Mouse (Mus musculus) adipocyte (in vitro differentiated cells): Measurements from ENCODE around the gene Eml6.

ENCODE experiments used
- DNase-seq: peaks from one replicate; pipeline ENCODE4 v3.0.0-alpha.2; 2016; ENCODE audit warnings: low spot score

Gene Eml6

DNA sequence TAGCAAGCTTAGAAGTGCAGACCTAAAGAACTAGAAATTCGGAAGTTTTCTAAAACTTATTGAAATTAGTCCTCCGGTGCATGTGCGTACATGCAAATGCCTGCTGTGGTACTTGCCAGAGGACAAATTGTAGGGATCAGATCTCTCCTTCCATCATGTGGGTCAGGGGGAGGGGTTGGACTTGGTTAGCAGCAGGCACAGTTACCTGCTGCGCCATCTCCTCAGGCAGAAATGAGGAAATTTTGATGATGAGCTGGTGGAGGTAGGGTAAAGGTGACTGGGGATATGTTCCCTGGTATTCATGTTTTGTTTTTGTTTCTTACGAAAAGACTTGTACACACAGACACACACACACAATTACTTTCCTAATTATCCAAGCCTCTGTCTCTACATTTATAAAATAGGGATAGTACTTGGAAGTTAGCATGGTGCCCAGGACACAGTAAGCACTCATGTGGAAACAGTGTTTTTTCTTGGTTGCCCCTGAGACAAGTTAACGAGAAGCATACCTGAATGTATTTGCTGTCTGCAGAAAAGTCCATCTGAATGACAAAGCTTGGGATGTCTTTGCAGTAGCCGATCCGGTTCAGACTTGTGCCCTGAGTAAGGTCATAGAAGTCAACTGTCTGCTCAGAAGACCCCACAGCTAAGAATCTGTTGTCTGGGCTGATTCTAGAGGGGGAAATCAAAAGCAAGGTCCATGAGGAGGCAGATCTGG, 276.9 kb downstream of the Eml6 start:
- no peak for DNase-seq

- DNase-seq = no peak
Measured at GRCm38 (mm10) chr11:29747881-29748280, 278.0 kb downstream of the Eml6 start.

DNA sequence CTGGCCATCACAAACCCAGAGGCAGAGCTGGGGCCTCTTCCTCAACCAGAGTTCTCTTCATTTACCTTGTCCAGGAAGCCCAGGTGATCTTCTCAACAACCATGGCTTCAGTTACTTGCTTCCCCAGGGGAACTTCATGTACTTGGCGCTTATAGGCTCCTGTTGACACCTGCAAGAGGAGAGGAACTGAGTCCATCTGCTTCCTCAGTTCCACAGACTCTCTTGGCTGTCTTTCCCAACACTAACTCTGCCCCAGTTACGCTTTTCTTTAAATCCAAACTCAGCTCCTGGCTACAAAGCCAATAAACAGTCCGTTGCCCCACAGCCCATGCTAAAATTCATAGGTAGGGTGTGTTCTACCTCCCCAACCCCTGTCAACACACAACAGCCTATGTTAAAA, 278.5 kb downstream of the Eml6 start:
- DNase-seq = no peak

GRCm38 (mm10) chr11:29746203-29746602, 279.6 kb downstream of the Eml6 start:
- DNase-seq = no peak

DNA sequence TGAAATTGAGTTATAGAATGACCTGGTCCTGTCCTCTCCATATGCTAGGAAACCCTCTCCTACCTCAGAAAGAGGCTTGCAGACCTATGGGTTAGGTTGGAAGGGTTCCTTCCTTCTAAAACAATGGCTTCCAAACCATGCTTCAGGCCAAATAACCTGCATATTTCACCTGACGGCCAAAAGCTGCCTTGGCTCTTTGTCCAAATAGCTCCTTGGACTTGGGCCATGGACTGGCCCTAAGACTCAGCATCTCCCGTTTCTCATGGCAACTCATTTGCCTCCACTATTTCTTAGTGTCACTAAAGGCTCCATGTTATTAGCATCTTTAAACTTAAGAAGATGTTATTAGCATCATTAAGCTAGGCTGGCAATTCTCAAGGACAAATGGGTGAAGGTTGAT, 280.3 kb downstream of the Eml6 start:
- no peak for DNase-seq

DNA sequence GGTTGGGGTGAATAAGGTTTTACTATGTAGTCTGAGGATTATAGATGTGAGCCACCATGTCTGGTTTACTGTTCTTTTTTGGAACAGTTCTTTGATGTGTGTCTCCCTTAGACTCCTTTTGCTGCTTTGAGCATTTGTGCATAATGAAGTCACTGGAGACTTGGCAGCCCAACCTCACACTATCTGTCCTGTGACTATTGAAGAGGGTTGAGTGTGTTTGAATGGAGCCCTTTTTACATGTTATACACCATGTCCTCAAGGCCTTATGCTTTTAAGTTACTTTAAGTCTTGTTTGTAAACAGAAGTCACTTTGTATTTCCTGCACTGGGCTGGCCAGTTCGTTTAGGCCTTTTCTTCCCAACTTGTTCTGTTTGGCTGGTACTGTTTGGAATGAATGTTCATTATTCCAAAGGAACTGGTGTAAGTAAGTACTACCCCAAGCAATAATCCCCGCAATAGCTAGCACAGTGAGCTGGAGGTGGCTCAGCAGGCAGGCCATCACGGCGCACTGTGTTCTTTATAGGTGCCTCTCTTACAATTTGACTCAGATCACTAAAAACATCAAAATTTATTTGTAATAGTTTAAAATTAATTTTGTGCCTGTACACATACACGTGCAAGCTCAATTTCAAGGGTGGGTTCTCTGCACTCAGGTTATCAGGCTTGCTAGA, 280.9 kb downstream of the Eml6 start:
- no peak for DNase-seq

- DNase-seq = no peak
Measured at GRCm38 (mm10) chr11:29739752-29740151, 286.1 kb downstream of the Eml6 start.

GRCm38 (mm10) chr11:29727901-29728300, 297.9 kb downstream of the Eml6 start:
- DNase-seq = no peak

DNA sequence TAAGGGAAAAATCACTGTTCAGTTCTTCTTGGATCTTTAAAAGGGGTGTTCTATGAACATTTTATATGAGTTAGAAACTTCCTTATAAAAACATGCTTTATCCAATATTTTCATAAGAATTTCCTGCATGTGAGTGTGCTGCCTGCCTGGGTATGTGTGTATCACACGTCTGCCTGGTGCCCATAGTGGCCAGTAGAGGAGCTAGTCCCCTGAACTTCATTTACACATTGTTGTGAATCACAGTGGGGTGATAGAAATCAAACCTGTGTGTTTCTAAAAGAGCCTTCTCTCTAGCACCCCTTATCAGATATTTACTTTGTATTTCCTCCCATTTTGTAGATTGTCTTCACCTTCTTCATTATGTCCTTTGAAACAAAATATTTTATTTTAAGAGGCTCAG, 300.2 kb downstream of the Eml6 start:
- DNase-seq = no peak

DNA sequence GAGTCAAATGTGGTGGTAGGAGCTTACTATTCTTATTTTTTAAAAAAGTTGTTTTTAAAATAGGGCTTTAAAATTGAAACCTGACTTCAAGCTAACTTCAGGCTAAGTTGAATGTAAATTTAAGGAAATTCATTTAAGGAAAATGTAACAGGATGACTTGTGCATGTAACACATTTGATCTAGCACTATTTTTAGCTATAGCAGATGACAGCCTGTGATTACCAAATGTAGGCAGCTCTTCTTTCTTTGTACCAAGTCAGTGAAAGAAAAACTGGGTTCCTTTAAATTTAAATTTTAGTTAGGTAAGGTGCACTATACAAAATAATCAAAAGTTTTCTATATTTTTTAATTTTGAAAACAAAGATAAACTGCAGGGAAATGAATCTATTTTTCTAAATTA, 300.7 kb downstream of the Eml6 start:
- DNase-seq = no peak

GRCm38 (mm10) chr11:29724213-29724612, 301.6 kb downstream of the Eml6 start:
- no peak for DNase-seq

- DNase-seq = no peak
Measured at GRCm38 (mm10) chr11:29719597-29719996, 306.2 kb downstream of the Eml6 start.

- peak; percentile 54 for DNase-seq
Measured at GRCm38 (mm10) chr11:29718541-29718940, 307.3 kb downstream of the Eml6 start.

GRCm38 (mm10) chr11:29715499-29715898, 310.3 kb downstream of the Eml6 start:
- DNase-seq = peak; percentile 46

GRCm38 (mm10) chr11:29714789-29715188, 311.0 kb downstream of the Eml6 start:
- DNase-seq = peak; percentile 78

GRCm38 (mm10) chr11:29714114-29714513, 311.7 kb downstream of the Eml6 start:
- no peak for DNase-seq

- DNase-seq = no peak
Measured at GRCm38 (mm10) chr11:29709512-29709911, 316.3 kb downstream of the Eml6 start.

DNA sequence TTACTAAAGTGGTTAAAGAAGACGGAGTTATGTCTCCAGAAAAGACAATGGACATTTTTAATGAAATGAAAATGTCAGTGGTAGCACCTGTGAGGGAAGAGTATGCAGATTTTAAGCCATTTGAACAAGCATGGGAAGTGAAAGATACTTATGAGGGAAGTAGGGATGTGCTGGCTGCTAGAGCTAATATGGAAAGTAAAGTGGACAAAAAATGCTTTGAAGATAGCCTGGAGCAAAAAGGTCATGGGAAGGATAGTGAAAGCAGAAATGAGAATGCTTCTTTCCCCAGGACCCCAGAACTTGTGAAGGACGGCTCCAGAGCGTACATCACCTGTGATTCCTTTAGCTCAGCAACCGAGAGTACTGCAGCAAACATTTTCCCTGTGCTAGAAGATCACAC, 319.0 kb downstream of the Eml6 start:
- DNase-seq = no peak

- no peak for DNase-seq
Measured at GRCm38 (mm10) chr11:29705263-29705662, 320.6 kb downstream of the Eml6 start.

GRCm38 (mm10) chr11:29702721-29703120, 323.1 kb downstream of the Eml6 start:
- DNase-seq = peak; percentile 52

GRCm38 (mm10) chr11:29694754-29695153, 331.1 kb downstream of the Eml6 start:
- DNase-seq = no peak

GRCm38 (mm10) chr11:29693576-29694410, 332.0 kb downstream of the Eml6 start:
- peak; percentile 88 for DNase-seq
